Mouse (Mus musculus) midbrain, embryonic 10.5 days (tissue): ENCODE data around the gene Nop10. TPM values are rescaled to one million over a fixed set of nuclear protein-coding genes. Genes with fewer than 3 reads are reported as not detected.

Source experiments
- DNase-seq: peaks from one replicate; pipeline ENCODE4 v3.0.0-alpha.2; 2017; ENCODE audit warnings: low spot score
- H3K27ac ChIP-seq: fragments of 300-500 bp; sonication (generic); replicated peaks from 2 replicates; pipeline ENCODE4 v1.5.1; 2016; ENCODE audit warnings: mild to moderate bottlenecking
- H3K27me3 ChIP-seq: fragments of 300-500 bp; sonication (generic); 2 replicates; pipeline ENCODE4 v1.6.1; 2016; ENCODE audit warnings: low read depth, mild to moderate bottlenecking; ENCODE audit not compliant: poor library complexity, severe bottlenecking
- H3K36me3 ChIP-seq: fragments of 300-500 bp; sonication (generic); 2 replicates; pipeline ENCODE4 v1.6.1; 2016; ENCODE audit warnings: mild to moderate bottlenecking, moderate library complexity
- H3K4me1 ChIP-seq: fragments of 300-500 bp; sonication (generic); 2 replicates; pipeline ENCODE4 v1.6.1; 2016
- H3K4me3 ChIP-seq: fragments of 300-500 bp; sonication (generic); 2 replicates; pipeline ENCODE4 v1.5.1; 2016; ENCODE audit warnings: mild to moderate bottlenecking, moderate library complexity
- H3K9me3 ChIP-seq: fragments of 300-500 bp; sonication (generic); replicated peaks from 2 replicates; pipeline ENCODE4 v1.6.1; 2016; ENCODE audit warnings: mild to moderate bottlenecking
- WGBS: fragments of 180-500 bp; shearing (Covaris S2); methylation state at CpG from one replicate; pipeline ENCODE4 v1.1.7; 2016; 5-methylcytosine and 5-hydroxymethylcytosine counted together
- polyA plus RNA-seq: library from polyadenylated mRNA; unstranded; fragments of >200 nt; fragmentation: Nextera tagmentation; extraction: Ambion mirVana; gene quantifications from 2 replicates; pipeline ENCODE4 v1.2.1, GENCODE M21; 2016

The Nop10 gene
- polyA plus RNA-seq, 1 experiment from 2014 or later: 211 TPM

- Histone ChIP-seq H3K4me1 (no peaks in the 10 kb centered on the region), H3K4me3 (no peak overlapping the region), H3K27me3 (no peaks in the 10 kb centered on the region), H3K9me3 (no peaks in the 10 kb centered on the region), H3K27ac (no peak overlapping the region), H3K36me3 (no peaks in the 10 kb centered on the region)
- 94% methylated on average over 4 of the region's 4 CpGs for WGBS
- no peak for DNase-seq
Measured at GRCm38 (mm10) chr2:112298221-112298620, 36.5 kb downstream of the Nop10 start.

DNA sequence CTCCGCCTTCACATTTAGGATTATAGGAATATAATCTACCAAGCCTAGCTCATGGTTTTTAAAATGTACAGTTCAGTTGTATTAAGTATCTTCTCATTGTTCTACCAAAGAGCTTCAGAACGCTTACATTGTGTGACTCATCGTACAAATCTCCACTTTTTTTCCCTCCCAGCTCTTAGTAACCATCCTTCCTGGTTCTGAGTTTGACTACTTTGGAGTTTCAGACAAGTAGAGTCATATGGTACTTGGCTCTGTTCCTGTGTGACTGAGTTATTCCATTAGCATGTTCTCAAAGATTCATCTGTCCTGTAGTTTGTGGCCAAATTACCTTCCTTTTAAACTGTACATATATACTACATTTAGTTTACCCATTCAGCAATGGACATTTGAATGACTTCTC lies 46.9 kb downstream of the Nop10 start:
- H3K4me3 ChIP-seq: no peak overlapping the region
- H3K36me3 ChIP-seq: no peaks in the 10 kb centered on the region
- H3K27ac ChIP-seq: no peak overlapping the region
- H3K4me1 ChIP-seq: no peaks in the 10 kb centered on the region
- no peaks in the 10 kb centered on the region for H3K27me3 ChIP-seq
- WGBS: 93% methylated on average over 3 of the region's 3 CpGs
- no peaks in the 10 kb centered on the region for H3K9me3 ChIP-seq
- no peak for DNase-seq

- 84% methylated on average over 10 of the region's 10 CpGs for WGBS
Measured at GRCm38 (mm10) chr2:112309161-112309600, 47.5 kb downstream of the Nop10 start.

More at GRCm38 (mm10) chr2:112309161-112309600, 47.5 kb downstream of the Nop10 start:
- no peak for DNase-seq
- H3K9me3 ChIP-seq: no peaks in the 10 kb centered on the region
- H3K4me1 ChIP-seq: no peaks in the 10 kb centered on the region
- no peak overlapping the region for H3K4me3 ChIP-seq
- no peak overlapping the region for H3K27ac ChIP-seq
- H3K36me3 ChIP-seq: no peaks in the 10 kb centered on the region
- no peaks in the 10 kb centered on the region for H3K27me3 ChIP-seq

Other genes with a start within 250 kb of the Nop10 start
- not detected in 2 replicates for gene Olfr1310, start 249.2 kb upstream of the Nop10 start, polyA plus RNA-seq
- gene Olfr1311, start 237.5 kb upstream of the Nop10 start, polyA plus RNA-seq: not detected in 2 replicates
- not detected in 2 replicates for gene Olfr1312, start 211.7 kb upstream of the Nop10 start, polyA plus RNA-seq
- gene Olfr1313, start 184.1 kb upstream of the Nop10 start, polyA plus RNA-seq: not detected in 2 replicates
- gene Olfr1314, start 165.1 kb upstream of the Nop10 start, polyA plus RNA-seq: not detected in 2 replicates
- not detected in 2 replicates for gene Olfr1315-ps1, start 146.5 kb upstream of the Nop10 start, polyA plus RNA-seq
- not detected in 2 replicates for gene Olfr1316, start 126.9 kb upstream of the Nop10 start, polyA plus RNA-seq
- not detected in 2 replicates for gene Olfr1317, start 121.6 kb upstream of the Nop10 start, polyA plus RNA-seq
- gene Olfr1318, start 107.7 kb upstream of the Nop10 start, polyA plus RNA-seq: not detected in 2 replicates
- 11.4 and 13.7 TPM in 2 replicates for gene Lpcat4, start 22.5 kb upstream of the Nop10 start, polyA plus RNA-seq
- gene Nutm1, start 2.6 kb upstream of the Nop10 start, polyA plus RNA-seq: 0.02 TPM in 1 of 2 replicates, not detected in the other
- 7.4 and 11.3 TPM in 2 replicates for gene Slc12a6, start 3.9 kb downstream of the Nop10 start, polyA plus RNA-seq
- gene Gm21985, start 4.4 kb downstream of the Nop10 start, polyA plus RNA-seq: 0.04 TPM in 1 of 2 replicates, not detected in the other
- gene Emc4, start 106.1 kb downstream of the Nop10 start, polyA plus RNA-seq: 121 and 125 TPM in 2 replicates
- gene Katnbl1, start 117.3 kb downstream of the Nop10 start, polyA plus RNA-seq: 41.2 and 42.2 TPM in 2 replicates
- 12.0 and 12.3 TPM in 2 replicates for gene Emc7, start 193.1 kb downstream of the Nop10 start, polyA plus RNA-seq
- gene Chrm5, start 218.8 kb downstream of the Nop10 start, polyA plus RNA-seq: not detected in 2 replicates
- 4.7 and 6.7 TPM in 2 replicates for gene Aven, start 231.0 kb downstream of the Nop10 start, polyA plus RNA-seq